Comparison of ENCODE assay signal across 10 mouse cellular contexts in genomic region chr16:38400311-38400960, GRCm38 (mm10). TPM values are rescaled to one million over a fixed set of nuclear protein-coding genes. Genes with fewer than 3 reads are reported as not detected.
DNase-seq lines count a peak whose midpoint lies in the region; ATAC-seq lines count a peak whose summit lies in the region.
"Had no signal": no experiment of that assay in that cellular context is flagged by ENCODE, and none has a peak within 500 bp of the region (broad histone marks: within the 10 kb centered on the region; RNA-seq: fewer than 3 reads in every experiment).

No protein-coding gene starts in this region.

- H3K36me3 ChIP-seq in kidney, embryonic 16.5 days (ENCODE audit: insufficient read depth, low read length) = no peaks in the 10 kb centered on the region
- H3K36me3 ChIP-seq in embryonic facial prominence, embryonic 13.5 days = no peaks in the 10 kb centered on the region
- H3K36me3 ChIP-seq in hindbrain, embryonic 16.5 days (ENCODE audit: control insufficient read depth, insufficient read depth, low read length) = no peaks in the 10 kb centered on the region
- no peaks in the 10 kb centered on the region for H3K36me3 ChIP-seq in midbrain, embryonic 16.5 days (ENCODE audit: control insufficient read depth, insufficient read depth, low read length)

- H3K27ac ChIP-seq in kidney, embryonic 16.5 days (ENCODE audit: low read length) = peak overlapping the region; percentile 88
- peak overlapping the region; percentile 79 for H3K27ac ChIP-seq in embryonic facial prominence, embryonic 13.5 days
- peak overlapping the region; percentile 7 for H3K27ac ChIP-seq in hindbrain, embryonic 16.5 days (ENCODE audit: low read depth, low read length)
- peak overlapping the region; percentile 56 for H3K27ac ChIP-seq in midbrain, embryonic 16.5 days (ENCODE audit: low read length)

- ATAC-seq in kidney, embryonic 16.5 days (ENCODE audit: low FRiP score, low TSS enrichment) = 0 out of 2 replicates have a peak, but pooled peaks have one; percentile 2
- ATAC-seq in embryonic facial prominence, embryonic 13.5 days (ENCODE audit: insufficient number of reproducible peaks, insufficient read depth, low FRiP score, low TSS enrichment, low read depth) = 0 out of 2 replicates have a peak, but pooled peaks have one; percentile 28
- no peak; the same call in 1 of the 2 replicates for ATAC-seq in hindbrain, embryonic 16.5 days
- ATAC-seq in midbrain, embryonic 16.5 days = peak; percentile 47; the same call in 1 of the 2 replicates
- ATAC-seq: Patski had no signal

- WGBS in kidney, embryonic 16.5 days = 85% methylated on average over 9 of the region's 9 CpGs
- WGBS in embryonic facial prominence, embryonic 13.5 days = 76% methylated on average over 9 of the region's 9 CpGs
- WGBS in hindbrain, embryonic 16.5 days = 70% methylated on average over 9 of the region's 9 CpGs
- 72% methylated on average over 9 of the region's 9 CpGs for WGBS in midbrain, embryonic 16.5 days

- peak overlapping the region; percentile 66 for H3K4me2 ChIP-seq in kidney, embryonic 16.5 days (replicated peaks; ENCODE audit: low read depth, low read length)
- H3K4me2 ChIP-seq in embryonic facial prominence, embryonic 13.5 days = peak overlapping the region; percentile 60
- peak overlapping the region; percentile 66 for H3K4me2 ChIP-seq in hindbrain, embryonic 16.5 days (ENCODE audit: low read length)
- peak overlapping the region; percentile 59 for H3K4me2 ChIP-seq in midbrain, embryonic 16.5 days (ENCODE audit: low read length)

- peak overlapping the region; percentile 37 for H3K4me3 ChIP-seq in kidney, embryonic 16.5 days (ENCODE audit: low read length)
- H3K4me3 ChIP-seq in embryonic facial prominence, embryonic 13.5 days = peak overlapping the region; percentile 31
- H3K4me3 ChIP-seq in hindbrain, embryonic 16.5 days (ENCODE audit: low read length) = peak overlapping the region; percentile 33; the same call in 1 of the 2 replicates
- peak overlapping the region; percentile 21; the same call in 1 of the 2 replicates for H3K4me3 ChIP-seq in midbrain, embryonic 16.5 days (ENCODE audit: low read depth, low read length)

- H3K27me3 ChIP-seq in kidney, embryonic 16.5 days (ENCODE audit: insufficient read depth, low read length) = no peaks in the 10 kb centered on the region
- H3K27me3 ChIP-seq in embryonic facial prominence, embryonic 13.5 days = no peaks in the 10 kb centered on the region
- no peaks in the 10 kb centered on the region for H3K27me3 ChIP-seq in hindbrain, embryonic 16.5 days (replicated peaks; ENCODE audit: control insufficient read depth, insufficient read depth, low read length)
- no peaks in the 10 kb centered on the region for H3K27me3 ChIP-seq in midbrain, embryonic 16.5 days (ENCODE audit: control insufficient read depth, insufficient read depth, low read depth, low read length)
- H3K27me3 ChIP-seq: Patski had no signal

- 0 out of 2 replicates have a peak, but pooled peaks cover 3% of the 10 kb centered on the region for H3K9me3 ChIP-seq in kidney, embryonic 16.5 days (ENCODE audit: low read length)
- H3K9me3 ChIP-seq in embryonic facial prominence, embryonic 13.5 days = no peaks in the 10 kb centered on the region
- H3K9me3 ChIP-seq in hindbrain, embryonic 16.5 days (ENCODE audit: control insufficient read depth, low read length) = no peaks in the 10 kb centered on the region
- H3K9me3 ChIP-seq in midbrain, embryonic 16.5 days (replicated peaks; ENCODE audit: control insufficient read depth, low read length, poor library complexity, severe bottlenecking) = no peaks in the 10 kb centered on the region

- peak overlapping the region; percentile 69 for H3K9ac ChIP-seq in kidney, embryonic 16.5 days (replicated peaks; ENCODE audit: low read length)
- H3K9ac ChIP-seq in embryonic facial prominence, embryonic 13.5 days = peak overlapping the region; percentile 61
- H3K9ac ChIP-seq in hindbrain, embryonic 16.5 days (ENCODE audit: low read depth, low read length) = peak overlapping the region; percentile 59; the same call in 1 of the 2 replicates
- peak overlapping the region; percentile 54; the same call in 1 of the 2 replicates for H3K9ac ChIP-seq in midbrain, embryonic 16.5 days (ENCODE audit: low read depth, low read length)

- peaks cover 23% of the 10 kb centered on the region for H3K4me1 ChIP-seq in kidney, embryonic 16.5 days (ENCODE audit: insufficient read depth, low read length)
- peaks cover 25% of the 10 kb centered on the region for H3K4me1 ChIP-seq in embryonic facial prominence, embryonic 13.5 days
- H3K4me1 ChIP-seq in hindbrain, embryonic 16.5 days (ENCODE audit: control insufficient read depth, insufficient read depth, low read depth, low read length) = peaks cover 11% of the 10 kb centered on the region
- peaks cover 16% of the 10 kb centered on the region for H3K4me1 ChIP-seq in midbrain, embryonic 16.5 days (ENCODE audit: control insufficient read depth, insufficient read depth, low read length)

- intact Hi-C loops in left cerebral cortex, postnatal 4 days (cut with DNase I) = no loop called here

- no peak for DNase-seq in kidney, adult 11 months
- no peak for DNase-seq in left cerebral cortex, postnatal 4 days
- DNase-seq in urinary bladder, postnatal 36 days (ENCODE audit: low spot score in 2 of 2) = no peak
- no peak for DNase-seq in frontal cortex, adult 2 months (ENCODE audit: extremely low spot score in 1 of 2, low spot score in 1 of 2)

RNA-seq across cellular contexts. Expression of gene Pla1a, which starts 32.5 kb away (rescaled TPM):
- 9.4 and 10.0 TPM in 2 replicates for polyA plus RNA-seq in kidney, embryonic 16.5 days (2015; fragmentation: Nextera tagmentation; extraction: Ambion mirVana)
- polyA plus RNA-seq in embryonic facial prominence, embryonic 13.5 days (2015; fragmentation: Nextera tagmentation; extraction: Ambion mirVana) = 0.20 and 0.69 TPM in 2 replicates
- polyA plus RNA-seq in hindbrain, embryonic 16.5 days (2015; fragmentation: Nextera tagmentation; extraction: Ambion mirVana) = 0.81 and 0.84 TPM in 2 replicates
- 0.36 and 0.68 TPM in 2 replicates for polyA plus RNA-seq in midbrain, embryonic 16.5 days (2015; fragmentation: Nextera tagmentation; extraction: Ambion mirVana)
- under 1 TPM; 0.36 to 0.38 TPM for total RNA-seq in left cerebral cortex, postnatal 4 days (2021)
- polyA plus RNA-seq in frontal cortex, adult 2 months (2012; rRNA removed) = 1.8 and 2.4 TPM in 2 replicates

RNA-seq across cellular contexts. Expression of gene Popdc2, which starts 38.4 kb away (rescaled TPM):
- 0.54 and 6.7 TPM in 2 replicates for polyA plus RNA-seq in kidney, embryonic 16.5 days (2015; fragmentation: Nextera tagmentation; extraction: Ambion mirVana)
- 1.6 and 2.1 TPM in 2 replicates for polyA plus RNA-seq in embryonic facial prominence, embryonic 13.5 days (2015; fragmentation: Nextera tagmentation; extraction: Ambion mirVana)
- 0.68 and 0.69 TPM in 2 replicates for polyA plus RNA-seq in hindbrain, embryonic 16.5 days (2015; fragmentation: Nextera tagmentation; extraction: Ambion mirVana)
- polyA plus RNA-seq in midbrain, embryonic 16.5 days (2015; fragmentation: Nextera tagmentation; extraction: Ambion mirVana) = 0.47 and 0.83 TPM in 2 replicates
- under 1 TPM; 0.34 to 0.50 TPM for total RNA-seq in left cerebral cortex, postnatal 4 days (2021)
- polyA plus RNA-seq in frontal cortex, adult 2 months (2012; rRNA removed) = 0.90 and 1.1 TPM in 2 replicates

RNA-seq across cellular contexts. Expression of gene Adprh, which starts 52.1 kb away (rescaled TPM):
- polyA plus RNA-seq in kidney, embryonic 16.5 days (2015; fragmentation: Nextera tagmentation; extraction: Ambion mirVana) = 94.3 and 102 TPM in 2 replicates
- polyA plus RNA-seq in embryonic facial prominence, embryonic 13.5 days (2015; fragmentation: Nextera tagmentation; extraction: Ambion mirVana) = 125 and 138 TPM in 2 replicates
- 159 and 165 TPM in 2 replicates for polyA plus RNA-seq in hindbrain, embryonic 16.5 days (2015; fragmentation: Nextera tagmentation; extraction: Ambion mirVana)
- polyA plus RNA-seq in midbrain, embryonic 16.5 days (2015; fragmentation: Nextera tagmentation; extraction: Ambion mirVana) = 160 and 164 TPM in 2 replicates
- 10 to 100 TPM; 61.2 to 62.2 TPM for total RNA-seq in left cerebral cortex, postnatal 4 days (2021)
- polyA plus RNA-seq in frontal cortex, adult 2 months (2012; rRNA removed) = 59.6 and 61.6 TPM in 2 replicates

RNA-seq across cellular contexts. Expression of gene Gm21987, which starts 53.6 kb away (rescaled TPM):
- not detected in 2 replicates for polyA plus RNA-seq in kidney, embryonic 16.5 days (2015; fragmentation: Nextera tagmentation; extraction: Ambion mirVana)
- not detected in 2 replicates for polyA plus RNA-seq in embryonic facial prominence, embryonic 13.5 days (2015; fragmentation: Nextera tagmentation; extraction: Ambion mirVana)
- polyA plus RNA-seq in hindbrain, embryonic 16.5 days (2015; fragmentation: Nextera tagmentation; extraction: Ambion mirVana) = not detected in 2 replicates
- polyA plus RNA-seq in midbrain, embryonic 16.5 days (2015; fragmentation: Nextera tagmentation; extraction: Ambion mirVana) = not detected in 2 replicates
- total RNA-seq in left cerebral cortex, postnatal 4 days (2021) = not detected
- polyA plus RNA-seq in frontal cortex, adult 2 months (2012; rRNA removed) = not detected in 2 replicates
- total RNA-seq: left cerebral cortex, adult 8-10 months had no signal
- polyA plus RNA-seq: Patski had no signal

RNA-seq across cellular contexts. Expression of gene Cox17, which starts 53.6 kb away (rescaled TPM):
- polyA plus RNA-seq in kidney, embryonic 16.5 days (2015; fragmentation: Nextera tagmentation; extraction: Ambion mirVana) = 147 and 149 TPM in 2 replicates
- 104 and 105 TPM in 2 replicates for polyA plus RNA-seq in embryonic facial prominence, embryonic 13.5 days (2015; fragmentation: Nextera tagmentation; extraction: Ambion mirVana)
- 65.3 and 71.9 TPM in 2 replicates for polyA plus RNA-seq in hindbrain, embryonic 16.5 days (2015; fragmentation: Nextera tagmentation; extraction: Ambion mirVana)
- 66.0 and 68.5 TPM in 2 replicates for polyA plus RNA-seq in midbrain, embryonic 16.5 days (2015; fragmentation: Nextera tagmentation; extraction: Ambion mirVana)
- total RNA-seq in left cerebral cortex, postnatal 4 days (2021) = 10 to 100 TPM; 35.0 to 42.2 TPM
- polyA plus RNA-seq in frontal cortex, adult 2 months (2012; rRNA removed) = 264 and 278 TPM in 2 replicates

Comparison
In these comparisons a context has a peak if more than half of its experiments do, and no peak if none do; other contexts are left out.
1. H3K27ac ChIP-seq: peak in every context shown above with its lines; median percentile 88 in kidney, embryonic 16.5 days; 79 in embryonic facial prominence, embryonic 13.5 days; 56 in midbrain, embryonic 16.5 days; 7 in hindbrain, embryonic 16.5 days.